Mouse (Mus musculus) MEL (cell line): ENCODE data around the gene Snap91. TPM values are rescaled to one million over a fixed set of nuclear protein-coding genes. Genes with fewer than 3 reads are reported as not detected.

Experiments
- DNase-seq: peaks from one replicate; pipeline ENCODE4 v3.0.0; 2011; ENCODE audit warnings: low read depth, low spot score
- H3K27ac ChIP-seq: 2 replicates; pipeline ENCODE4 v1.5.1; 2012; ENCODE audit warnings: low read depth, mild to moderate bottlenecking, control low read depth, low read length, moderate library complexity; ENCODE audit not compliant: control insufficient read depth
- H3K27me3 ChIP-seq, 2 experiments: fragments of 150-350 bp in 1 of 2; sonication (generic) in 1 of 2; 2 replicates each; pipeline ENCODE4 v1.6.1; 2012; ENCODE audit warnings: low read length in 2 of 2, mild to moderate bottlenecking in 2 of 2, improper control_type of control experiment in 1 of 2, moderate library complexity in 1 of 2; ENCODE audit not compliant: insufficient read depth in 2 of 2, control insufficient read depth in 1 of 2
- H3K36me3 ChIP-seq, 2 experiments: 2 replicates each; pipeline ENCODE4 v1.6.1; 2012 to 2014; ENCODE audit warnings: low read length in 2 of 2, improper control_type of control experiment in 1 of 2, inconsistent platforms in 1 of 2, mild to moderate bottlenecking in 1 of 2; ENCODE audit not compliant: insufficient read depth in 2 of 2, control insufficient read depth in 1 of 2
- H3K4me1 ChIP-seq, 2 experiments: fragments of 150-350 bp in 1 of 2; sonication (generic) in 1 of 2; 2 replicates each; pipeline ENCODE4 v1.6.1; 2012; ENCODE audit warnings: low read length in 2 of 2, improper control_type of control experiment in 1 of 2, mild to moderate bottlenecking in 1 of 2; ENCODE audit not compliant: insufficient read depth in 2 of 2, control insufficient read depth in 1 of 2
- H3K4me3 ChIP-seq, 2 experiments: fragments of 150-350 bp in 1 of 2; sonication (generic) in 1 of 2; 2 replicates each; pipeline ENCODE4 v1.5.1; 2012; ENCODE audit warnings: low read depth in 2 of 2, low read length in 2 of 2, mild to moderate bottlenecking in 2 of 2, moderate library complexity in 2 of 2, control low read depth in 1 of 2, improper control_type of control experiment in 1 of 2; ENCODE audit not compliant: control insufficient read depth in 1 of 2, insufficient read depth in 1 of 2
- H3K79me2 ChIP-seq: 2 replicates; pipeline ENCODE4 v1.6.1; 2012; ENCODE audit warnings: mild to moderate bottlenecking, low read length, moderate library complexity; ENCODE audit not compliant: control insufficient read depth, poor library complexity, insufficient read depth
- H3K9ac ChIP-seq: 2 replicates; pipeline ENCODE4 v1.6.1; 2012; ENCODE audit warnings: low read depth, mild to moderate bottlenecking, control low read depth, low read length, moderate library complexity; ENCODE audit not compliant: control insufficient read depth, poor library complexity, severe bottlenecking
- H3K9me3 ChIP-seq: fragments of 150-350 bp; sonication (generic); replicated peaks from 2 replicates; pipeline ENCODE4 v1.6.1; 2012; ENCODE audit warnings: mild to moderate bottlenecking, low read length, improper control_type of control experiment, moderate library complexity; ENCODE audit not compliant: insufficient read depth
- BHLHE40 ChIP-seq: IDR thresholded peaks from 2 replicates; pipeline ENCODE4 v1.6.1; 2012; ENCODE audit warnings: low read depth, mild to moderate bottlenecking, inconsistent platforms, low read length, improper control_type of control experiment, borderline replicate concordance
- CHD1 ChIP-seq: IDR thresholded peaks from 2 replicates; pipeline ENCODE4 v1.6.1; 2012; ENCODE audit warnings: low read depth, mild to moderate bottlenecking, inconsistent platforms, low read length, improper control_type of control experiment
- CHD2 ChIP-seq: IDR thresholded peaks from 2 replicates; pipeline ENCODE4 v1.6.1; 2011; ENCODE audit warnings: low read length, improper control_type of control experiment
- EP300 ChIP-seq, 2 experiments: IDR thresholded peaks; 2 replicates each; pipeline ENCODE4 v1.6.1; 2011; ENCODE audit warnings: improper control_type of control experiment in 2 of 2, low read length in 2 of 2, low read depth in 1 of 2, mild to moderate bottlenecking in 1 of 2
- GABPA ChIP-seq: IDR thresholded peaks from 2 replicates; pipeline ENCODE4 v1.6.1; 2012; ENCODE audit warnings: low read depth, mild to moderate bottlenecking, inconsistent platforms, low read length, improper control_type of control experiment, moderate library complexity
- KAT2A ChIP-seq: conservative IDR thresholded peaks from 2 replicates; pipeline ENCODE4 v1.6.1; 2012; ENCODE audit warnings: low read depth, low read length, improper control_type of control experiment, inconsistent platforms
- MAFK ChIP-seq: IDR thresholded peaks from 2 replicates; pipeline ENCODE4 v1.6.1; 2011; ENCODE audit warnings: low read depth, mild to moderate bottlenecking, low read length, improper control_type of control experiment, borderline replicate concordance
- MAX ChIP-seq: IDR thresholded peaks from 2 replicates; pipeline ENCODE4 v1.6.1; 2011; ENCODE audit warnings: low read length, improper control_type of control experiment
- MXI1 ChIP-seq: IDR thresholded peaks from 2 replicates; pipeline ENCODE4 v1.6.1; 2011; ENCODE audit warnings: mild to moderate bottlenecking, low read depth, low read length, improper control_type of control experiment
- MYB ChIP-seq: IDR thresholded peaks from 2 replicates; pipeline ENCODE4 v1.6.1; 2011; ENCODE audit warnings: mild to moderate bottlenecking, low read depth, low read length, improper control_type of control experiment
- NELFE ChIP-seq: IDR thresholded peaks from 2 replicates; pipeline ENCODE4 v1.6.1; 2011; ENCODE audit warnings: low read depth, low read length, improper control_type of control experiment
- POLR2A ChIP-seq, 2 experiments: IDR thresholded peaks; 2 replicates each; pipeline ENCODE4 v1.6.1; 2011 to 2012; ENCODE audit warnings: low read length in 2 of 2, mild to moderate bottlenecking in 2 of 2, control low read depth in 1 of 2, improper control_type of control experiment in 1 of 2, low read depth in 1 of 2, moderate library complexity in 1 of 2; ENCODE audit not compliant: control insufficient read depth in 1 of 2, insufficient read depth in 1 of 2, poor library complexity in 1 of 2
- POLR2AphosphoS2 ChIP-seq: IDR thresholded peaks from 2 replicates; pipeline ENCODE4 v1.6.1; 2011; ENCODE audit warnings: low read length, improper control_type of control experiment
- POLR2AphosphoS5 ChIP-seq: IDR thresholded peaks from 2 replicates; pipeline ENCODE4 v1.6.1; 2012; ENCODE audit warnings: low read depth, borderline replicate concordance, mild to moderate bottlenecking, inconsistent platforms, low read length, moderate library complexity, mixed read lengths
- RAD21 ChIP-seq: IDR thresholded peaks from 2 replicates; pipeline ENCODE4 v1.6.1; 2011; ENCODE audit warnings: mild to moderate bottlenecking, low read depth, low read length, improper control_type of control experiment
- TAL1 ChIP-seq: IDR thresholded peaks from 2 replicates; pipeline ENCODE4 v1.6.1; 2012; ENCODE audit warnings: mild to moderate bottlenecking, inconsistent platforms, low read length, moderate library complexity, mixed read lengths
- TBP ChIP-seq: IDR thresholded peaks from 2 replicates; pipeline ENCODE4 v1.8.0; 2011; ENCODE audit warnings: low read depth, low read length, improper control_type of control experiment
- TCF12 ChIP-seq: IDR thresholded peaks from 2 replicates; pipeline ENCODE4 v1.6.1; 2014; ENCODE audit warnings: low read depth, mild to moderate bottlenecking, inconsistent platforms, low read length, improper control_type of control experiment, moderate library complexity
- ZKSCAN1 ChIP-seq: IDR thresholded peaks from 2 replicates; pipeline ENCODE4 v1.6.1; 2012; ENCODE audit warnings: low read depth, mild to moderate bottlenecking, inconsistent platforms, low read length, improper control_type of control experiment, moderate library complexity
- ZMIZ1 ChIP-seq: IDR thresholded peaks from 2 replicates; pipeline ENCODE4 v1.6.1; 2012; ENCODE audit warnings: low read depth, mild to moderate bottlenecking, inconsistent platforms, low read length, improper control_type of control experiment, moderate library complexity
- ZNF384 ChIP-seq: IDR thresholded peaks from 2 replicates; pipeline ENCODE4 v1.6.1; 2012; ENCODE audit warnings: low read depth, mild to moderate bottlenecking, inconsistent platforms, low read length, improper control_type of control experiment
- polyA plus RNA-seq, 2 experiments: library from polyadenylated mRNA; stranded (reverse) in 1 of 2; unstranded in 1 of 2; fragments of >175 nt in 1 of 2; fragments of >200 nt in 1 of 2; gene quantifications; 2 replicates each; pipeline versions ENCODE4 v1.2.1 to v1.2.4; 2012; ENCODE audit warnings: low replicate concordance in 2 of 2, low read depth in 1 of 2; ENCODE audit not compliant: insufficient read length in 2 of 2, insufficient read depth in 1 of 2, missing spikeins in 1 of 2
- total RNA-seq: library from RNA; depleted of rRNA; stranded (reverse); fragments of 300-350 nt; gene quantifications from 2 replicates; pipeline ENCODE4 v1.2.3, GENCODE M21; 2012

Snap91 gene
- total and polyA plus RNA-seq, 3 experiments, result not detected

DNA sequence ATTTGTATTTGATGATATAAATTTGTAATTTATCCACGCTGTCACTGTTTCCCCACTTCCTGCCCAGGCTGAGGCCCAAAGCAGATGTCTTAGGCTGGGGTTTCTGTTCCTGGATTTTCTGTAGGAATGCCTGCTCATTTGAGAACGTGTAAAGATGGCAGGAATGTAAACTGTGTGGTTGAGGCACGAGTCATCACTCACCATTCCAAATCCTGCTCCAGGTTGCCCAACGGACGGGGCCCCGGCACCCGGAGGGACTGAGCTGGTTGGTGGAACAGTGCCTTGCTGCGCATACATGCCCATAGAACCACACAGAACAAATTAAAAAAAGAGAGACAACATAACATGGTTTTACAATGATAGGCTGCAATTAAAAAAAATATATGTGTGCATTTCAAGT, 106.5 kb downstream of the Snap91 start:
- Histone ChIP-seq H3K36me3 (no peaks in the 10 kb centered on the region), H3K27me3 (no peaks in the 10 kb centered on the region; a peak in 2 of 4 replicates), H3K79me2 (no peaks in the 10 kb centered on the region), H3K4me3 (no peak overlapping the region), H3K27ac (no peak overlapping the region), H3K4me1 (no peaks in the 10 kb centered on the region), H3K9ac (no peak overlapping the region), H3K9me3 (no peaks in the 10 kb centered on the region)
- no peak for DNase-seq
- TF ChIP-seq TAL1 (no peak), KAT2A (no peak), POLR2A (IDR thresholded peaks at IDR 0.05; ENCODE audit: control insufficient read depth in 1 of 2, insufficient read depth in 1 of 2, low read depth in 1 of 2, low read length in 2 of 2, poor library complexity in 1 of 2) (no peak), ZMIZ1 (no peak), MAX (no peak), NELFE (no peak), RAD21 (no peak), TBP (no peak), ZNF384 (no peak), GABPA (no peak), MXI1 (no peak), MAFK (no peak), POLR2AphosphoS2 (no peak), CHD2 (no peak), EP300 (IDR thresholded peaks at IDR 0.05; ENCODE audit: low read depth in 1 of 2, low read length in 2 of 2) (no peak)

- Histone ChIP-seq H3K9me3 (no peaks in the 10 kb centered on the region), H3K27me3 (no peaks in the 10 kb centered on the region; a peak in 2 of 4 replicates), H3K4me1 (no peaks in the 10 kb centered on the region), H3K9ac (no peak overlapping the region), H3K36me3 (no peaks in the 10 kb centered on the region), H3K79me2 (no peaks in the 10 kb centered on the region), H3K27ac (no peak overlapping the region), H3K4me3 (no peak overlapping the region)
- TF ChIP-seq POLR2AphosphoS5 (no peak), CHD2 (no peak), EP300 (IDR thresholded peaks at IDR 0.05; ENCODE audit: low read depth in 1 of 2, low read length in 2 of 2) (no peak), KAT2A (no peak), MAFK (no peak), ZKSCAN1 (no peak), BHLHE40 (no peak), POLR2AphosphoS2 (no peak), CHD1 (no peak), GABPA (no peak), TCF12 (no peak), MYB (no peak)
- no peak for DNase-seq
Observed at GRCm38 (mm10) chr9:86772897-86773296, 107.6 kb downstream of the Snap91 start.
